Mouse (Mus musculus): ENCODE measurements at regions not wholly inside any gene's neighbourhood (a gene's known extent, or its start where the extent isn't known, plus 50 kb on each side); places are given as distances from the start of the nearest gene placed in this dataset.

- no peak overlapping the region for H3K4me2 ChIP-seq
- no peak overlapping the region for H3K27ac ChIP-seq
- H3K9ac ChIP-seq: no peak overlapping the region
- no peak overlapping the region for H3K4me3 ChIP-seq (replicated peaks)
- H3K27me3 ChIP-seq: no peaks in the 10 kb centered on the region
- H3K36me3 ChIP-seq: no peaks in the 10 kb centered on the region
- DNase-seq: no peak
- H3K4me1 ChIP-seq (replicated peaks): 0 out of 2 replicates have a peak, but pooled peaks cover 4% of the 10 kb centered on the region
- WGBS (ENCODE audit: insufficient replicate concordance): 16% methylated on average over 1 of the region's 1 CpGs
- H3K9me3 ChIP-seq (replicated peaks): no peaks in the 10 kb centered on the region
- 0 out of 2 replicates have a peak, but pooled peaks have one; percentile 39 for ATAC-seq (ENCODE audit: low read depth)
Observed at GRCm38 (mm10) chr3:38641733-38642132, 157.1 kb upstream of the Ankrd50 start.

DNA sequence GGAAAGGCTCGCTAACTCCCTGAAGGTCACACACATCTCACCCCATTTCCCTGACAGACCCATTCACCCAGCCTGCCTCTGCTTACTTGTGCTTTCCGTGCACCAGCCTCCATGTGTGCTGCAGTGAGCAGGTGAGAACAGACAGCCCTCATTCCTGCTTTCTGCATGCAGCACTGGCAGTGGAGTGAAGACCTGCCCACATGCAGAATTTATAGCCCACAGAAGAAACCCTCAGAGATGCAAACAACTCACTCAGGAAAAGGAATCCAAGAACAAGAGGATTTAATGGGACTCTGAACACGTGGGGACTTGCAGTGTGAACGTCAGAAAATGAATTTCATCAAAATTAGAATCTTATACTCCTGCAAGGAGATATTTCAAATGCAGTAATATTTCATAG is 152.2 kb upstream of the Ankrd50 start:
- no peak for DNase-seq
- 41% methylated on average over 4 of the region's 4 CpGs for WGBS (ENCODE audit: insufficient replicate concordance)
- Histone ChIP-seq H3K4me3 (replicated peaks) (no peak overlapping the region), H3K4me1 (replicated peaks) (0 out of 2 replicates have a peak, but pooled peaks cover 1% of the 10 kb centered on the region), H3K9me3 (replicated peaks) (no peaks in the 10 kb centered on the region), H3K36me3 (no peaks in the 10 kb centered on the region), H3K27ac (no peak overlapping the region), H3K9ac (no peak overlapping the region), H3K4me2 (no peak overlapping the region), H3K27me3 (no peaks in the 10 kb centered on the region)
- no peak for ATAC-seq (ENCODE audit: low read depth)

GRCm38 (mm10) chr3:38633347-38633746 is 148.7 kb upstream of the Ankrd50 start:
- Histone ChIP-seq H3K36me3 (no peaks in the 10 kb centered on the region), H3K27ac (no peak overlapping the region), H3K4me3 (replicated peaks) (no peak overlapping the region), H3K4me1 (replicated peaks) (no peaks in the 10 kb centered on the region), H3K4me2 (no peak overlapping the region), H3K9me3 (replicated peaks) (no peaks in the 10 kb centered on the region), H3K9ac (no peak overlapping the region), H3K27me3 (no peaks in the 10 kb centered on the region)
- no peak for DNase-seq
- 61% methylated on average over 7 of the region's 7 CpGs for WGBS (ENCODE audit: insufficient replicate concordance)
- ATAC-seq (ENCODE audit: low read depth): no peak

DNA sequence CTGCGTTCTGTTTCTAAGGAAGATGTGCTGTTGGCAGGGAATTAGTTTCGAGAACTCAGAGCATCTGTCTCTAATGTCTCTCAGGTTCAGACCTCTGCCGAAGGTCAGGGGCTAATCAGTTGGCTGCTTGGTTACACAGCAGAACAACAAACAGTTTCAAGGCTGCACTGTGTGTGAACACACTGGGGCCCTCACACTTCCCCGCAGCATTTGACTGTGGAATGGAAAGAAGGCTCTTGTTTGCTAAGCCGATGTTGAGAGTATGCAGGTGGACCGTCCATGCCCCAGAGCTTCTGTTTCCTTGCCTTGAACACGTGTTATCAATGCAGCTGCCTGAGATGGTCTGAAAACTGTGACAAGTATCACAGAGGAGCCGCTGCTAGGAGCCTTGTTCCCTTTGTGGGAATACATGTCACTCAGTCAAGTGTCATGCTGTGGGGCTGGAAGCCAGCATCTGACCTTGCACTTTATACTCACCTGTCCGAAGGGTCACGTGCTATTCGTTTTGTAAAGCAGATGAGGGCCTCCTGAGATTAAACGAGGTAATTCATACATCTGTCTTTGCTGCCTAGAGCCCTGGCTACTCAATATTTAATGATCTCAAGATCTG is 141.0 kb upstream of the Ankrd50 start:
- Histone ChIP-seq H3K4me1 (replicated peaks) (no peaks in the 10 kb centered on the region), H3K4me3 (replicated peaks) (no peak overlapping the region), H3K9me3 (replicated peaks) (no peaks in the 10 kb centered on the region), H3K27ac (no peak overlapping the region), H3K9ac (no peak overlapping the region), H3K4me2 (no peak overlapping the region), H3K27me3 (no peaks in the 10 kb centered on the region), H3K36me3 (no peaks in the 10 kb centered on the region)
- 55% methylated on average over 12 of the region's 12 CpGs for WGBS (ENCODE audit: insufficient replicate concordance)
- ATAC-seq (ENCODE audit: low read depth) (no peak), DNase-seq (no peak)

DNA sequence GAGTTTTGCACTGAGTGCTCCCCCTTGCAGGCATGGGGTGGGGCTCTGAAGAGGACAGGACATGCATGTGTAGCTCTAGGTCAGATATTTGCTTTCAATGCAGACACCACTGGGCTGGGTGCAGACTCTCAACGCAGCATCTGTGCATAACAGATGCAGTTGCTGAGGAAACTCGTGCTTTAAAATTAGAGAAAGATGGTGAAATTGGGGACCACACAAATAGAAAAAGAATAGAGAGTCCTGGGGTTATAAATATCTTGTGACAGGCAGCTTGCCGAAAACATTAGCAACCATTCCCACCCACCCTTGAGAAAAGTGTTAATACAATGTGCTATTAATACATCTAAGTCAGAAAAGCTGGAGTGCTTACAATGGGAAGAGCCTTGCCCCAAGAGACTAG is 133.3 kb upstream of the Ankrd50 start:
- no peak for ATAC-seq (ENCODE audit: low read depth)
- no peaks in the 10 kb centered on the region for H3K27me3 ChIP-seq
- DNase-seq: no peak
- H3K9ac ChIP-seq: no peak overlapping the region
- WGBS (ENCODE audit: insufficient replicate concordance): 38% methylated on average over 3 of the region's 3 CpGs
- no peak overlapping the region for H3K27ac ChIP-seq
- no peaks in the 10 kb centered on the region for H3K9me3 ChIP-seq (replicated peaks)
- no peak overlapping the region for H3K4me3 ChIP-seq (replicated peaks)
- no peak overlapping the region for H3K4me2 ChIP-seq
- no peaks in the 10 kb centered on the region for H3K36me3 ChIP-seq
- H3K4me1 ChIP-seq (replicated peaks): no peaks in the 10 kb centered on the region

DNA sequence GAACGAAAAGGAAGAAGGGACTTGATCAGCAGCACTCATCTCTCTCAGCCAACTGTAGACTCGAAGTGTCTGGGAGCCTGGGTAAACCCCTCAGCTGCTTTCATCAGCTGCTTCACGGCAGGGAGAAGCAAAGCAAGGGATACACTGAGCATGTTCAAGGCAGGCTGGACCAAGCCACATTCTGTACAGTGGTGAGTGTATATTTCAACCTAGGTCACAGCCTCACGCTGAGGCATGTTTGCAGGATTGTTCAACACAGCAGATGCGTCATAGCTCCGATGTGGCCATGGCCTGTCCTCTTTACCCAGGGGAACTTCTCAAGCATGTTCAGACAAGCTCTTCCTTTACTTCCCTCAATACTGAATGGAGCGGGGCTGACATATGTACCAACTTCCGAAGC is 132.6 kb upstream of the Ankrd50 start:
- Histone ChIP-seq H3K27me3 (no peaks in the 10 kb centered on the region), H3K4me3 (replicated peaks) (no peak overlapping the region), H3K9me3 (replicated peaks) (no peaks in the 10 kb centered on the region), H3K36me3 (no peaks in the 10 kb centered on the region), H3K4me2 (no peak overlapping the region), H3K27ac (no peak overlapping the region), H3K9ac (no peak overlapping the region), H3K4me1 (replicated peaks) (no peaks in the 10 kb centered on the region)
- 67% methylated on average over 8 of the region's 8 CpGs for WGBS (ENCODE audit: insufficient replicate concordance)
- DNase-seq (no peak), ATAC-seq (ENCODE audit: low read depth) (no peak)

DNA sequence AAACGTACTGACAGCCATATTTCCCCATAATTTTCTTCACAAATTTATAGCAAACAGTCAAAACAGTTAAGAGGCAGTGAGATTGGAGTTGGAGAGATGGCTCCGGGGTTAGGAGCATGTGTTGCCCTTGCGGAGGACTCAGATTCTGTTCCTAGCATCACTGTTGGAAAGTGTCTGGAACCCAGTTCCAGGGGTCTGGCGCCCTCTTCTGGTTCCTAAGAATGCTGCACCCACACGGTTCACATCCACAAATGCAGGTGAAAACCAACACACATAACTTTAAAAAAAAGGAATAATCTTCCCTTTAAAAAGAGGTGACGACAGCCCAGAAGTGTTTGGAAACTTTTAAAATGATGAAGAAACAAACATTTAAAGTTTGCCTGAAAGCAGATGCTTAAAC is 129.1 kb upstream of the Ankrd50 start:
- DNase-seq (no peak), ATAC-seq (ENCODE audit: low read depth) (no peak)
- H3K4me3 ChIP-seq (replicated peaks): no peak overlapping the region
- no peak overlapping the region for H3K9ac ChIP-seq
- WGBS (ENCODE audit: insufficient replicate concordance): 59% methylated on average over 6 of the region's 6 CpGs
- H3K4me2 ChIP-seq: no peak overlapping the region
- no peak overlapping the region for H3K27ac ChIP-seq
- no peaks in the 10 kb centered on the region for H3K9me3 ChIP-seq (replicated peaks)
- no peaks in the 10 kb centered on the region for H3K27me3 ChIP-seq
- no peaks in the 10 kb centered on the region for H3K36me3 ChIP-seq
- no peaks in the 10 kb centered on the region for H3K4me1 ChIP-seq (replicated peaks)

DNA sequence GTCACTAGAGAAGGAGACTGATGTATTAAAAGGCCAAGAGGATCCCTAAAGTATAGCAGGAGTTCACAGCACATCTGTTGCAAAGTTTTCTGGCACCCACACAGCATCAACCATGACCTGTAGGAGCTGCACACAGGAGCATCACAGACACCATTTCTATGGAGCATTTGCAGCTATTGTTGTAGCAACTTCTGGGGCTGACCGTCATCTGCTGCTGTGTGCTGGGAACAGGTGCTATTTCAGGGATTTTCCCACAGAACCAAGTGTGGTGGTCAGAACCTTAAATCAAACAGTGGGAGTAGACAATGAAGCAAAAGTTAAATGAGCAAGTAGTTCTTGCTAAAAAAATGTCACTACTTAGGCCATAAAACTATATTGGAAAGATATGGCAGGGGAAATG is 106.9 kb upstream of the Ankrd50 start:
- Histone ChIP-seq H3K4me3 (replicated peaks) (no peak overlapping the region), H3K9me3 (replicated peaks) (no peaks in the 10 kb centered on the region), H3K27me3 (no peaks in the 10 kb centered on the region), H3K4me2 (no peak overlapping the region), H3K9ac (no peak overlapping the region), H3K4me1 (replicated peaks) (no peaks in the 10 kb centered on the region), H3K27ac (no peak overlapping the region), H3K36me3 (no peaks in the 10 kb centered on the region)
- ATAC-seq (ENCODE audit: low read depth) (no peak), DNase-seq (no peak)
- 68% methylated on average over 1 of the region's 1 CpGs for WGBS (ENCODE audit: insufficient replicate concordance)

- no peaks in the 10 kb centered on the region for H3K36me3 ChIP-seq
- H3K9ac ChIP-seq: no peak overlapping the region
- no peak overlapping the region for H3K27ac ChIP-seq
- H3K4me1 ChIP-seq (replicated peaks): no peaks in the 10 kb centered on the region
- no peaks in the 10 kb centered on the region for H3K27me3 ChIP-seq
- ATAC-seq (ENCODE audit: low read depth) (no peak), DNase-seq (no peak)
- H3K4me2 ChIP-seq: no peak overlapping the region
- no peak overlapping the region for H3K4me3 ChIP-seq (replicated peaks)
- H3K9me3 ChIP-seq (replicated peaks): no peaks in the 10 kb centered on the region
Observed at GRCm38 (mm10) chr3:38588966-38589365, 104.3 kb upstream of the Ankrd50 start.

DNA sequence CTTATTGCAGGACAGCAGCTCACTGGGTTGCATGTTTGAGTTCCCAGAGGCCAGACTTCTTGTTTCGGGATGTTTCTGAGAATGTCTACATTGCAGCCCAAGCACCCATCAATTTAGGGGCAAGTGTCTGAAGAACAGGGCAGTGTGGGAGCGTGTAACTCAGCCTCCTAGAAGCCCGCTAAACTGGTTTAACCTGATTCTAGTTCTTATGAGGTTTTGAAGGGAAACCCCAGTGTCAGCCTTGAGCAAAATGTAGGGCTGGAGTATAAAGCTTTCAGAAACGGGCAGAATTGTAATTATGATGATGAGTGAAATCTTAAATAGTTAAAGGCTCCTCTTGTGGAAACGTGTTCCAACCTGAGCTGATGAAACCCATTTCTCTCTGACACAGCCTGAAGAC is 100.9 kb upstream of the Ankrd50 start:
- Histone ChIP-seq H3K9me3 (replicated peaks) (no peaks in the 10 kb centered on the region), H3K27me3 (no peaks in the 10 kb centered on the region), H3K27ac (no peak overlapping the region), H3K4me2 (no peak overlapping the region), H3K4me3 (replicated peaks) (no peak overlapping the region), H3K36me3 (no peaks in the 10 kb centered on the region), H3K9ac (no peak overlapping the region), H3K4me1 (replicated peaks) (no peaks in the 10 kb centered on the region)
- no peak for ATAC-seq (ENCODE audit: low read depth)
- no peak for DNase-seq
- WGBS (ENCODE audit: insufficient replicate concordance): 58% methylated on average over 5 of the region's 5 CpGs

GRCm38 (mm10) chr3:38579781-38580180 is 95.1 kb upstream of the Ankrd50 start:
- Histone ChIP-seq H3K4me2 (no peak overlapping the region), H3K27me3 (no peaks in the 10 kb centered on the region), H3K4me3 (replicated peaks) (no peak overlapping the region), H3K9ac (no peak overlapping the region), H3K4me1 (replicated peaks) (no peaks in the 10 kb centered on the region), H3K9me3 (replicated peaks) (no peaks in the 10 kb centered on the region), H3K27ac (no peak overlapping the region), H3K36me3 (no peaks in the 10 kb centered on the region)
- ATAC-seq (ENCODE audit: low read depth): no peak
- DNase-seq: no peak
- 28% methylated on average over 1 of the region's 1 CpGs for WGBS (ENCODE audit: insufficient replicate concordance)

DNA sequence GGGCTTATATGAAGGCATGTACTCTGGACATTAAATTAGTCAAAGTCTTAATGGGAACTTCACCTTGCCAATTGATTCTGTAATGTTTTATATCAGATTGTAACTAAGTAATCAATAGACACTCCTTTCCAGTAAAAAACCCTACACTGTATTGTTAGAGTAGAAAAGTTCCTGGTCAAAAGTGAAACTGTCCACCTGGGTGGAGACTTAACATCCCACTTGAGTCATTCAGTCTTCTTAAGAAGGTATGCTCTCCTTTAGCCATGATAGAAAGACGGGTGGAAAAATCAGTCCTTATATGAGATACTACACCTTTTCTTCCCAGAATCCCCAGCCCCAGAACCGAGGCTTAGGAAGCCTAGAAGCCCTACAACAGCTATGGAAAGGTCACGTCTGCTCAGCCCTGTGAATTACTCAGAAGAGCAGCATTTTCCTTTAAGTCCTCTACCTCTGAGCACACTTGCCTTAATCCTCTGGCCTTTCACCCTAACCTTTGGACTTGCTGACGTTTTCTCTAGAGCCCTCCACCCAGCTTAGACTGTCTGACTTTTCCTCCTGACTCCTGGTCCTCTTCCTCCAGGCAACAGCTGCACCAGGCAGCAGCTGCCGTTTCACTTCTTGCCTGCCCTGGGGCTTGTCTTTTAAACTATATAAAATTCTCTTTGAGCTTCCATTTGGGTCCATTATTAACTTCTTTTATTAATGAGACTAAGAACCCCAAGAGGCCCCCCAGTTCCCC is 93.4 kb upstream of the Ankrd50 start:
- DNase-seq (no peak), ATAC-seq (ENCODE audit: low read depth) (no peak)
- H3K9ac ChIP-seq: no peak overlapping the region
- no peak overlapping the region for H3K4me3 ChIP-seq (replicated peaks)
- H3K36me3 ChIP-seq: no peaks in the 10 kb centered on the region
- no peaks in the 10 kb centered on the region for H3K27me3 ChIP-seq
- 0 out of 2 replicates have a peak, but pooled peaks cover 4% of the 10 kb centered on the region for H3K4me1 ChIP-seq (replicated peaks)
- no peak overlapping the region for H3K4me2 ChIP-seq
- no peaks in the 10 kb centered on the region for H3K9me3 ChIP-seq (replicated peaks)
- no peak overlapping the region for H3K27ac ChIP-seq
- WGBS (ENCODE audit: insufficient replicate concordance): 38% methylated on average over 5 of the region's 5 CpGs

All from liver, embryonic 13.5 days (tissue).